Mouse (Mus musculus) liver, adult (tissue): ENCODE results near the gene Wls.

ENCODE experiments used
- GATA4 ChIP-seq: IDR thresholded peaks from 2 replicates; pipeline ENCODE4 v1.6.1; 2014; ENCODE audit warnings: mild to moderate bottlenecking, low read length; ENCODE audit not compliant: insufficient replicate concordance

Wls gene

DNA sequence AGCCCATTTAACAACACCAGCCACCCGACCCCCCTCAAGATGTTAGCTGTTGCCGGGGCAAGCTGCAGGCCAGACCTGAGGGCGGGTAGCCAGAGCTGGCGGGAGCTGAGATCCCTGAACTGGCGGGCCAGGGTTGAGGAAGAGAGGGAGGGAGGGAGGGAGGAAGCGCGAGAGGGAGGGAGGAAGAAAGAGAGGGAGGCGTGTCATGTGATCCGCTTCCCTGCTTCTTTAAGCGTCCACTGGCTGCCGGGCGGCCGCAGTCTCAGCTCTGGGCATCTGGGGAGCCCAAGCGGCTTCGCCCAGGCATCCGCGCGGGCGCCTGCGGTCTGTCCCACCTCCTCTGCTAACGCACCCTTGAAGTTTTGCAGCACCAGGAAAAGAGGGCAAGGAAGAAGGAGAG, at the start of gene Wls:
Wls (plus strand) TSS at position 192 of the 400 bp plus-strand sequence.
- TF ChIP-seq GATA4: no peak

DNA sequence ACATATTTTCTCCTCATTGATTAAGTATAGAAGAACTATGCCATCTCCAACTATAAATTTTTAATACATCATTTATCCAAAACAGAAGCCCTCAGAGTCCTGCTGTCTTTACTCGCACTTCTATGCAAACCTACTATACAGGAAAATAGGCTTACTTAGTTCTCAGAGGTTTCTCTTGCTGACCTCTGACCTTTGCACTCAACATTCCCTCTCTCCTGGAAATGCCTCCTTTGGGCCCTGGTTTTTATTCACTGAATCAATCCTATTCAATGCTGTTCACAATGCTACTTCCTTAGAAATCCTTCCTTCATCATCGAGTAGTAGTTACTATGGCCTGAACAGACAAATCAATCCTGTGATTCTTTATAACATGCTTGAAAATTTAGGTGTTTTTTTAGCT, 49.7 kb upstream of the Wls start:
- no peak for TF ChIP-seq GATA4

DNA sequence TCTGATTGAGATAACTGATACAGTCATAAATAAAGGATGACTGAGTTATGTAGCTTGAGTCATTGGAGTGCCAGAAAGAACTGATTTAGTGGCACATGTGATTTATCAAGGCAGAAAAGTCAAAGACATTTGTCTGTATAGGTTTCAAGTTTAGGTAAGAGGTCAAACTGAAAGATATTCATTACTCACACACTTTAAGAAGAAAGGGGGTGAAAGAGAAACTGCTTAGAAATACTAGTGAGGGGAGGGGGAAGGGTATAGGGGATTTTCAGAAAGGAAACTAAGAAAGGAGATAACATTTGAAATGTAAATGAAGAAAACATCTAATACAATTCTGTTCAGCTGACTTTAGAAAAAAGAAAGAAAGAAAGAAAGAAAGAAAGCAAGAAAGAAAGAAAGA, 7.9 kb upstream of the Wls start:
- no peak for TF ChIP-seq GATA4

DNA sequence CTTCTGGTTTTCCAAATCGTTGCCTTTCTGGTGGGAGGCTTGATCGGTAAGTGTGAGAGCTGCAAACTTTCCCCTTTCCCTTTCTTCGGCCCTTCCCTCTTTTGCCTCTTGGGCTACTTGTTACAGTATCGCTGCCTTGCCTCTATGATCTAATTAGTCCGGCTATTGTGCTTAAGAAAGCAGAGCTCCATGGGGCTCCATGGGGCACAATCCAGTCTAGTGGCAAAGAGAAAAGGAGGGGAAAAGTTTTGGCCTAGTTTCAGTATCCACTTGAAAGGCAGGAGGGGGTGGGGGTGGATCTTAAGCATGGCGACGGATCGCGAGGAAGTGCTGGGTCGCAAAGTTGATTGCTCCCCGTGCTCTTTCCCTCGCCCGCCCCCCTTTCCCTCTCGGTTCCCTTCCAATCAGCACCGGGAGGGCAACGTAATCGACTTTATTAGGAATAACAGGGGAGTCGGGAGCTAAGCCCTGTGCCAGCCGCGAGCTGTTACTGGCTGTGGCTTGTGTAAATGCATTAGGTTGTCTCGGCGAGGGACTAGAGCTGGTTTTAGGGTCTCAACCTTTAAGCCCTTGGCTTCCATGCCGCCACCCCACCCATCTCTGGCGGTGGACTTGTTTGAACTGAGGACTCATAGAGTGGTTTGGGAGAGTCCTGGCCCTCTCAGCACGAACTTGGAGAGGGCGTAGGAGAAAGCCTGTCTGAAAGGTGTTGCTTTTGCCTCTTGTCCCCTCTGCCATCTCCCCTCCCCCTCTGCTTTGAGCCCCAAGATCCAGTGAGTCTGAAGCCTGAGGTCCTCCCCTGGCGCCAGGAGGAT, 737 bp downstream of the Wls start:
- TF ChIP-seq GATA4: no peak; the same call in 1 of the 2 replicates

DNA sequence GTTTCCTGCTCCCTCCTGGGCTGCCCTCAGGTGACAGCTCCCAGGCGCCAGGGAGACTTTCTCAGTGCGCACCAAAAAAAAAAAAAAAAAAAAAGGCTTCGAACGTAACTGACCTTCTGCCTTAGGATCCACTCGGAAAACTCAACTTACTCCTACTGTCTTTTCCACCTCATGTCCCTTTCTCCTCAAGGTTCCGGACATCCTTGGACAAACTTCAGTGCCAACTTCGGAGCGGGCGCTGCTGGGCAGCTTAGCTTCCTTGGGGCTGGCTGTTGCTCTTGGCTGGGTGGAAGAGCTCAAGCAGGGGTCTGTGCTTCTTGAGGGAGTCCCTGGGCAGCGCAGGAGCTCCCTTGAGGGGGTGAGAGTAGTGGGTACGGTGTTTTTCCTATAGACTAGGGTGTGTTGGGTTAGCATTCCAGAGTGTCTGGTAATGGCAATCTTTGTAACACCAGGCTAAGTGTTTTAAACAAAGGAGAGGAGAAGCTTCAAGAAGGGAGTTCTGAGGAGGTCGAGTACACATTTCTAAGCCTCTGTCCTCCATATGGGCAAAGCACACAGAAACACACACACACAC, 1.4 kb downstream of the Wls start:
- TF ChIP-seq GATA4: no peak

DNA sequence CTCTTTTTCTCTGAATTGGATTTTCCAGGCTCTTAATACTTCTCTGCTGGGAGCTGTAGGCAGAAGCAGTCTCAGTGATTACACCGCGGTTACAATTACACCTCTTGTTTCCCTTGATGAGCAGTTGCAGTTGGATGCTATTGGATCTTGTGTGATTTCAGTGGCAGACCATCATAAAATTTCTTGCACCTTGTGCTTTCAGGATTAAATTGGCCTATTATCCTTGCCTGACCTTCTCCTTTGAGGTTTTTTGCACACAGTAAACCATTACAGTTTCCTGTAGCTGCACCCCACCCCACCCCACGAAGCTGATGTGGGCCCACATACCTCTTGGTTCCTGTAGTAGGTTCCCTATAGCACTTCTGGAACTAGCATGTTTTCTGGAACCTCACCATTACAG, 2.0 kb downstream of the Wls start:
- no peak for TF ChIP-seq GATA4

DNA sequence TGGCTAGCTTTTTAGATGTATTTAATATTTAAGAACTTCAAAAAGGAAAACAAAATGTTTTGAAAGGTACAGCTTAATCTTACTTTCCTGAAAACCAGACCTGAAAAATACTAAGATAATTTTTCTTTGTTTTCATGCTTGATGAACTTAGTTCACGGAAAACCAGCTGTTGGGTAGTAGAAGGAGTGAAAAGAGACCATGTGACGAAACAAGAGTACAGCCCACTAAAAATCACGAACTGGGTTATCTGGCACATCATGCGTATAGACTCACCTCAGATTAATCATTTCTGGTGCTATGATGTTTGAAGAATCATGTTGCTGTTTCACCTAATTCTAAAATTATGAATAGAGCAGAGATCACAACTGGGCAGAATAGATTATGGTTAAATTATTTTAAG, 3.7 kb downstream of the Wls start:
- TF ChIP-seq GATA4: no peak

DNA sequence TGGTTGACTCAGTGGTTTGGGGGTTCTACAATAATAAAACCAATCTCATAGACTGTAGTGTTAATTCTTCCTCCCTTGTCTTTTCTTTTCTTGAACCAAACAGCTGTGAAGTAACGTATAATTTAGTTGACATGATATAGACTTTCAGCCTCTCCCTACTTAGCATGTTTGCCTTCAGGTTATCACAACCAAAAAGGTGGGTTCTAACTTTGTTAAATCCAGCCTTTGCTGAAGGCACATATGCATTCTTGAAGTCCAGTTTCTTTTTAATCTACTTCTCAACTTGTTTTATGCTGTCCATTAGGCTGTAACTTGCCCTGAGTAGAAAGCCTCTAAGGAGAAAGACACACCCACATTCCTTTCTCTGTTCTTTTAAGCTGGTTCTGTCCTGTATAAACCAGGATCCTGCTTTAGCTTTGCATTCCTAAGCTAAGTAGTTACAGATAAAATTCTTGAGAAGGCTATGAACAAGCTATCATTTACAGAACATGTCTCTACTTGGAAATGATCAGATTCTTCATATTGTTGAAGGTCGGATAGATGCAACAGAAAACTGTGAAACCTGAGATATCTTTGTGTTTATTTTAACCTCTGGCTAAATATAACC, 8.0 kb downstream of the Wls start:
- no peak for TF ChIP-seq GATA4

DNA sequence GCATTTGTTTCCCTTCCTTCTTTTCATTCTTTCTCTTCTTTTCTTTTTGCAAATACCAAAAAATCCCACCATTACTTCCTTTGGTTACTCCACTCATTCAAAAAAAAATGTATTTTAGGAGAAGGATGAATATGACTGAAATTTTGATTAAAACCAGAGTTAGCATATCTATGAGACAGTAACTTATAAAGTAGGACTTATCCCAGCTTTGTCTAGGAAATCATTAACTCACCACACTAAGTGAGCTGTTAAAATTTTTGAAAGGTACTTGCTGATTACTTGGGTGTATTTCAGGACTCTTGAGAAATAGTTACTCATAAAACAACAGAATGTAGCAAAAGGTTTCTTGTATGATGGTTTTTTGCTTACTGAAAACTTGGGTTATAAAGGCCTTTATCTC, 8.7 kb downstream of the Wls start:
- no peak for TF ChIP-seq GATA4

DNA sequence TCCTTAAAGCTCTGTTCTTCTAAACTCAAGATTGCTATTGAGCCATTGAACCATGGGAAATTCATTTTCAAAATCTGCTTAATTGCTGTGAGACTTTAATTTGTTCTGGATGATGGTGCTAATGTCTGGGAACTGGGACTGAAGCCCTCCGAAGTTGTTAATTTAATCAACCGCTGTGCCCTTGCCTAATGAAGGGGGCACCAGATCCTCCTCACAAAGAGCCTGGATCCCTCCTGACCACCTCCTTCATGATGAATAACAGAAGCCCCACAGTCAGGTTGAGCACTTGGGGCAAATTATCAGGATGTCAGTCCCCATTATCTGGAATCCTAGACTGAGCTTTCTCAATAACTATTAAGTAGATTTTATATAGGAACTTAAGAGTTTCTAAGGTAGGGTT, 12.0 kb downstream of the Wls start:
- TF ChIP-seq GATA4: no peak

DNA sequence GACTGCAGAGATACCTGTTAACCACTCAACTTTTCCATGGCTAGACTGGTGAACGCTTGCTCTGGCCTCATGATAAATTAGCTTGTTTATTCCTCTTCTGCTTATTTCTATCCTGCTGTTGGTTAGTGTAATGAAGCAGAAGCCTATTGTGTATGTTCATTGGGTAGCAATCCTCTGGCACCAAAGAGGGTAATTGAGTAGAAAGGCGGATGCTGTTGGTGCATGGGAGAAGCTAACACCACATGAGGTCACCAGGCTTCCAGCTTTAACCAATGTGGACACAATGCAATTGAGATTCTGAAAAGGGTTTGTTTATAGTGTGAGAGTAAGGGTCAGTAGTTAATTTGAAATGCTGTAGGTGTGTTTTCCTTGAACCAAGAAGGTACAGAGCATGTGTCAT, 12.5 kb downstream of the Wls start:
- no peak for TF ChIP-seq GATA4

DNA sequence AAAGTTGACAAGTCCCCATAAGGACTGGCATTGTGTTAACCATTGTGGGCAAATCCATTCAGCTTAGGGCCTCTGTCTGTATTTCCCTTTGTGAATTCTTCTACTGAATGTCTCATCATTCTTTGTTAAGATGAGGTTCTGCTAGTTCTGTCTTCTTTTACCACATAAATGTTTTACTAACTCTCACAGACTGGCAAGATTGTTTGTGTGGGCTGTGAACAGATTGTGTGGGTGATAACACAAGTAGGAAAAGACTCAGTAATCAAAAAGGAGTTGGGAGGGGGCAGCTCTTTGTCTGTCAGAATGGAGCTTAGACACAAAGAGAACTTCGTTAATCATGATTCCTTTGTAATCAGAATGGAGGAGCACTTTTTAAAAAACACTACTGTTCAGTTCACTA, 17.6 kb downstream of the Wls start:
- no peak for TF ChIP-seq GATA4

DNA sequence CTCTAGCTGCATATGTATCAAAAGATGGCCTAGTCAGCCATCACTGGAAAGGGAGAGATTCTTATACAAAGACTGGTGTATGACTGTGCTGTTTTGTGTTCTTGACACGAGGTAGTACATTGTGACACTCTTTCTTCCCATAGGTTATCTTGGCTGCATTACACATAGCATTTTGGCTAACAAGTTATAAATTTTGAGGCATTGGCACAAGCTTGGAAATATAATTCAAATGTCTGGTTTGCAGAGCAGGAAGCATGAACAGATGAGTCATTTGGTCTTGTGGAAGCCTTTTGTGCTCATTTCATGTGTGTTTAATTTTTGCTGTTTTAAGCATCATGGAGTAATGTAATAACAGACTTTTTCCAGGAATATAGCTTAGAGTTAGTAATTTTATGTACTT, 26.2 kb downstream of the Wls start:
- no peak for TF ChIP-seq GATA4

DNA sequence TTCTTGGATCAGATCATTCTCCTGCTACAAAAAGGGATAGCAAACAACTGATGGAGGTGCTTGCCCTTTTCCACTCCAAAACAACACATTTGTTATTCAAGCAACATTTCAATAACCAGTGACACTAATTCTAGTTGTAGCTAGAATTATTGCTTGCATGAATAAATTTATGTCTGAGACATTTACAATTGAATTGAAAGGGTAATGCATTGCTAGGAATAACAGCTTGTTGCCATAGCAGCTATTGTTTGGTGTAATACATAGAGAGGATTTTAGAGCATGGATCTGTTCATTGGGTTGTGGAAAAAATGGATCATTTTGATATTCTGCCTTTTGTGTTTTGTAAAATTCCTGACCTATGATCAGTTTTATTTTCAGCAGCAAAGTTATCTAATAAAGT, 39.5 kb downstream of the Wls start:
- no peak for TF ChIP-seq GATA4

DNA sequence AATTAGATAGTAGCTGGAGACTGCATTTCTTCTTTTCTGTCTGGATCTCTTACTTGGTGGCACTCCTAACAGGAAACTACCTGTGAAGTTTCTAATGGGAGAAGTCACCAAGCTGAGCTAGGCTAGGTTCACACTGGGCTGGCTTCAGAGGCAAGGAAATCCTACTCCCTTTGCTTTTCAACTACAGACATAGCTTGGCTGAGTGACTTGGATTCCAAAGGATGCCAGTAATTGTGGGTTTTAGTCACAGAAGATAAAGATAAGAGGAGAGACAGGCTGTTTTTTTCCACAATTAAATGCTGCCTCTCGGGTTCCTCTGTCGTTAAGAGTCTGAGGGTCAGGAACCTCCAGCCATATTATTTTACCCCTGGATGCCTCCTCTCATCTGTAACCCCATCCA, 43.9 kb downstream of the Wls start:
- no peak for TF ChIP-seq GATA4

DNA sequence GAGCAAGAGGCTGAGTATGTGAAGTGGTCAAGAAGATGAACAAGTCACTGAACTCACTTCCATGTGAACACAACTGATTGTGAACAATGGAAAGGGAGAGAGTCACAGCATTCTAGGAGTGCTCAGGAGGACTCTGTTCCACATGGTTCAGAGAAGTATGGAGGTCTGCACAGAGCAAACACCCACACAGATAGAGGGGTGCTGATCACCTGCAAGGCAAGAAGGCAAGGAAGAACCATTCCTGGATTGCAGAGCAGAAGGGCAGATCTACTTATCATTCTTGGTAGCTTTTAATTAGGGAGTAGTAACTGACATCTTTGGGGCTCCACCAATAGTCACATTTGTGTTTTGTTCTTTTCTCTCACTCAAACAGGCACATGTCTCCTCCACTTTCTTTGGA, 45.3 kb downstream of the Wls start:
- no peak for TF ChIP-seq GATA4
